Mouse (Mus musculus) 3134 (cell line): Measurements from ENCODE around the gene Sypl2.
"Not testable (repeated sequence)": the region's sequence is repeated elsewhere in the genome, so short reads cannot be mapped to it uniquely, and the experiment has no call there.

Experiments
- DNase-seq: peaks from one replicate; pipeline ENCODE4 v3.0.0-alpha.2; 2011; ENCODE audit warnings: low spot score; ENCODE audit not compliant: insufficient read length; ENCODE audit errors: extremely low read depth

Gene Sypl2

DNA sequence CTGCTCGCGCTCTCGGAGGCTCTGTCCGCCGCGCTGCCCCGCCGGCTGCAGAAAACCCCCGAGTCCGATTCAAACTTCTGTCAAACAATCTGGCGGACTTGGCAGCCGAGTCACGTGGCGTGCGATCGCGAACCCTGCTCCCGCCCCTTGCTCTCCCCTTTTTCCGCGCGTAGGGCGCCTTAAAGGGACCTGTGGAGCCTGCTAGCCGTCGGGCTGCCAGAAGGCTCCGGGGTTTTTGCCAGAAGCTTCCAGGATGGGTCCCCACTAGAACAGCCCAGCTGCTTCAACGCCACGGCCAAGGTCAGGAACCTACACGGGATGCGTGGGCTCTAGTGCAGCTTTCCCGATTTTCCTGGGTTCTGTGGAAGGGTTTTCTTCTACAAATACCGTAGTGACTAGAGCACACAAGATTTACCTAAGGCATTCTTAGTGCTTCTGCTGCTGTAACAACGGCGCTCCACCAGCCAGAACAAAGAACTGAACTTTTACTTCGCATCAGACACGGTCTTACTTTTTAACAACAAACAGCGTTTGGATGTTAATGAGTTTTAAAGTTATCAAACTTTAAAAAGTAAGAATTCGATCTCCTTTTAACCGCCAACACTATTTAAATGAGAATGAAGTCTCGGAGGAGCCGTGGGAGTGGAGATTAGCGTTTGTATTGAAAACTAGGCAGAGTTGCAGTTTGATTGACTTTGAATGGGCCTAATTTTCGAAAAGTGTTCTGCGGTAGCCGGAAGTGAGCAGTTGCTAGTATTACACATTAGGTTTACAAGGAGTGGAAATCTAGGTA is at the start of gene Sypl2:
Sypl2 (minus strand) TSS at position 91 of the 793 bp plus-strand sequence.
- DNase-seq = no peak

DNA sequence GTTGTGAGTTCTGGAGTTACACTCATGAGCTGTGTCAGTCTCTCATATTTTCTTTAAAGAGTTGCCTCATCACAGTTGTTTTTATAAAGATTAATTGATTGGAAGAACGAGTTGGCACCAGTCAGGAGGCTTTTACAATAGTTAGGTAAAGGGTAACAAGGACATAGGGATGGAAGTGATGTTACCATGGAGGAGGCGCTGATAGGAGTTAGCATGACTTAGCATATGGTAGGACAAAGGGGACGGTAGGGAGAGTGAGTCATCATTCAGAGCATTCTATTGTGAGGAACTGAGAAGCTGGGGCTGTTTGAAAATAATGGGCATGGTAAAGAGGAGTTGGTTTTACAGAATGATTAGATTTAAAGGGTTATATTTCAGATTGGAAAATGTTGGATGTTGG is 32.9 kb upstream of the Sypl2 start:
- DNase-seq = no peak

- no peak for DNase-seq
These were observed 31.5 kb upstream of the Sypl2 start for GRCm38 (mm10) chr3:108257831-108258500.

DNA sequence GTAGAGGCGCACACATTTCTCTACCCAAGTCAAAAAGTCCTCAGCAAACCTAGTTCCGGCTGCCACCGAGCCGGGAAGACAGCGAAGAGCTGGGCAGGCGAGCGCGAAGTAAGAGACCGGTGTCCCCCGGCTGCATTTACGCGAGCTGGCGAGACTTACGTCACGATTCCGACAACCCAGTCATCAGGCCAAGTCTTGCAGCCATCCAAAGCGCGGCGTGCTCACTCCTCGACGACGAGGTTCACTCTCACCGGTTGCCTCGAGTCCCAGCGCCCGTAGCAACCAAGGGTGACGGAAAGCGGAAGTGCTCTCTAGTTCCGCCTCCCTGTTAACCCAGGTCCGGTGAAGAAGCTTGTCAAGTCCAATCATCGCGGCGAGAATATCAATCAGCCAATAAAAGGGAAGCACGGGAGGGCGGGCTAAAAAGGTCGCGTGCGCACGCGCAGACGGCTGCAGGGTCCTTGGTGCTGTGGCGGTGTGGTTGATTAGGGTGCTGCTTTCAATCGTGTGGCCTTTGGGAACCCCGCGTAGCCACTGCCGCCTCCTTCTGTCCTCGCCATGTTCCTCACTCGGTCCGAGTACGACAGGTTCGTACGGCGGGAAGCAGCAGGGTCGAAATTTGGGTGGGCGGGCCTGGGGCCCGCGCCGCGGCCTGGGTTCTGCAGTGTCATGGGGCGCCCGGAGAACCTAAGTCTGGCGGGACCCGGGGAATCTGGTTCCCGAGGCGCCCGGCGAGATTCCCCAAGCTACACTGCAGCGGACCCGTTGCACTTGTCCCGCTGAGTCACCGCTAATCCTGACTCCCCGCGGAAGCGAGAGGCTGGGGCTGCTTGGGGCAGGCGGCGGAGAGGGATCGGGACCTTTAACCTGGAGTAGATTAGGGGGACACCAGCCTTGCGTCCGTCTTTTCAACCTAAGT is 30.5 kb upstream of the Sypl2 start, which contains the start of gene Psma5:
Psma5 (plus strand) TSS at position 208 of the 919 bp plus-strand sequence.
- peak; percentile 98 for DNase-seq

DNA sequence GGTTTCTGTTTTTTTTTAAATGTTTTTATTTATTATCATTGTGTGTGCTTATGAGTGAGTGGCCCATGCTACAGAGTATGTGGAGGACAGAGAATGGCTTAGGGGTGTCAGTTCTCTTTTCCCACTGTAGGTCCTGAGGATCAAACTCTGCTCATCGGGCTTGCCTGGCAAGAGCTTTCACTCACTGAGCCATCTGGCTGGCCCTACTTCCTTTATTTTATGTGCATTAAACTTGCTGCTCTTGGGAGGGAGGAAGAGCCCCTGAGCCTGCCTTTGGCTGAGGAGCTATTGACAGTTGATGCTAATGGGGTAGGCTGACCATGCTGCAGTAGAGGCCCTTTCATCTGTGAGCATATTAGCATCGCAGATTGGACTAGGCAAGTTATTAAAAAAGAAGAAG is 20.4 kb upstream of the Sypl2 start:
- no peak for DNase-seq

DNA sequence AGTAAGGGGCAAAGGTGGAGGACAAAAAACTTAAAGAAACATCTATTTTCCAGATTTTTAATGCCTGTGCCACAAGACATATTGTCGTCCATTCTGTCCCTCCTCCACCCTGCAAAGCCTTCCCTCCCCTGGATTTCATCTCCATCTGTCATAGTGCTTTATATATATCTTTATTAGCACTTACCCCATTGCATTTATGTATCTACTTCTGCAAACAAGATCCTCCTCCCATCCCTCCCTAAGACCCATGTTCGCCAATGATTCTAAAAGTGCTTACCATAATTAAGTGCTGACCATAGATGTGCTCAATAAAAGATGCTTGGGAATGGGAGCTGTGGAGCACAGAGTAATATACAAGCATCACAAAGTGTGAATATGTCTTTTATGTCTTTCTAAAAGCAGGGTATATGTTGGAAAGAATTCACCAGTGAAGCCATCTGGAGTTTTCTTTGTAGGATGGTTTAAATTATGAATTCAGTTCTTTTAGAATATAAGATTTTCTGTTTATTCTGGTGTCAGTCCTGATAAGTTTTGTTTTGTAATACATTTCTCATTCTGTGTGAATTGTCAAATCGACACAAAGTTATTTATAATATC is 14.9 kb upstream of the Sypl2 start:
- DNase-seq = no peak

DNA sequence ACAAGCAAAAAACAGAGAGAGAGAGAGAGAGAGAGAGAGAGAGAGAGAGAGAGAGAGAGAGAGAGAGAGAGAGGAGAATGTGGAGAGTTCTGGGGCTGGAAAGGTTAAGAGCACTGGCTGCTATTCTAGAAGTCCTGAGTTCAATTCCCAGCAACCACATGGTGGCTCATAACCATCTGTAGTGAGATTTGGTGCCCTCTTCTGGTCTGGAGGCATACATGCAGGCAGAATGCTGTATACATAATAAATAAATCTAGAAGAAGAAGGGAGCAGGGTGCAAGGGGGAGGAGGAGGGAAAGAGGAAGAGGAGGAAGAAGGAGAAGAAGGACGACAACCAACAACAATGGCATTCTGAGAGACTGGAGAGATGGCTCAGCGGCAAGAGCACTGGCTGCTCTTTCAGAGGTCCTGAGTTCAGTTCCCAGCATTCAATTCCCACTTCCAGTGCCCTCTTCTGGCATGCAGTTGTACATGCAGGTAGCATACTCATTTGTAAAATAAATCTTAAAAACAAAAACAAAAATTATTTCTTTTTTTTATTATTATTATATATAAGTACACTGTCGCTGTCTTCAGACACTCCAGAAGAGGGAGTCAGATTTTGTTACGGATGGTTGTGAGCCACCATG is 11.1 kb upstream of the Sypl2 start:
- DNase-seq = not testable (repeated sequence)

DNA sequence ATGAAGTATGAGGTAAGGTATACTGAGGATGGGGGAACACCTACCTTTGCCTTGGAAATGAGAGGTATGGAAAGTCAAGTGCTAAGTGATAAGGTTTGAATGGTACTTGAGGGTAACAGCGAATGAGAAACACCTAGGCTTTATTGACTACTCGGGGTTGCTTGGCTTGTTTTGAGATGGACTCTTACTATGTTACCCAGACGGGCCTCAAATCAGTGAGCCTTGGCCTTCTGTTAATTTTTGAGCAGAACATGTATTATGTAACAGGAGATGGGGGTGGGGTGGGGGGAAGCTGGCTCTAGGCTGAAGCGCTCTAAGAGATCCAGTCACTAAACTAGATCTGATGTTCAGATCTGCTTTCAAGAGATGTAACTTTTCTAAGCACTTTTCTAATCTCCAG is 5.2 kb upstream of the Sypl2 start:
- DNase-seq = no peak

GRCm38 (mm10) chr3:108227521-108227920 is 1.1 kb upstream of the Sypl2 start:
- DNase-seq = no peak

DNA sequence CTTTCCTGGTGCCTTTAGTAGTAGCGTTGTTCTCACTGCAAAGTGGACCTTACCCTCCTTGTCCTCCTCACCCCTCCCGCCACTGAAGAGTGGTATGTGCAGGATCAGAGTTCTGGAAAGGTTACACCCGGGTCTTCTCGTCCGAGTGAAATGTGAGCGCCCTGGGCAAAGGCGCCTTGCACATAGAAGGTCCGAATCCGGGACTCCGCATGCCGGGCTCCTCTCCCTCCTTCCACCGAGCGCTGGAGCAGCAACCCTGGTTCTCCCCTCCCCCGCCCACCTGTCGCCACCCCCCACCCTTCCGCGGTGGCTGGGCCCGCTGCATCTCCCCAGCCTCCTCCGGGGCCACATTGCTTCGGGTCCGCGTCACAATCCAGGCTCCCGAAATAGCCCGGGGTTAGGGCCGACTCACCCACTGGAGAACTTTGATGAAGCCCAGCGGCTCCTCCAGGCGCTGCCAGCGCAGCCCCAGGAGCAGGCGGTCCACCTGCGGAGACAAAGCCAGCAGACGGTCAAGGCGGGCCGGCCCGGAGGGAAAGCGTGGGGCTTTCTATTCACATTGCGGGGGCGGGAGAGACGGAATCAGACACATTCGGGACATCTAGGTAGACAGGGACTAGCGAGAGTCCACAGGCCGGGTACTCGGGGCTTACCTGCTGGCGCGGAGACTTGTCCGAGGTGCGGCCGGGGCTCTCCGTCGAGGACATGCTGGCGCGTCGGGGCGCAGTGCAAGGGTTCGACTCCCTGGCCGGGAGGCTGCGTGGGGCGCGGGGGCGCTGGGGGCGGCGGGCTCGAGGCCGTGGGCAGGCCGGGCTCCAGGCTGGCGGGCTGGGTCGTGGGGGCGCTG is 514 bp downstream of the Sypl2 start:
- DNase-seq = no peak

DNA sequence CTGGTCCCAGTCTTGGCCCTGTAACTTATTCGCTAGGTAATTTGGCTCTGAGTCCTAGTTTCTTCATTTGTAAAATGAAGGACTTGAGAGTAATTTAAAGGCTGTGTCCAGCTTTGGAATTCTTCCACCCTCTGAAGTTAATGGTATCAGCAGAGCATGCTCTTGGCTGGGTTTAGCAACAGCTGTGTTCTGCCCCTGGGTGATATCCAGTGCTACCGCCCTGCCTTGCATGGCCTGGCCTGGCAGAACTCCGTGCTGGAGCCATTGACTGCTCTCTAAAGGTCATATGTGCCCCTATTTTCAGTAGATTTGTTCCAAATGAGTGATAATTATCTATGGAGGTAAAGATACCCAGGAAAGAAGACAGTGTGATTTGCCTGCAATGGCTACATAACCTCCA is 5.8 kb downstream of the Sypl2 start:
- DNase-seq = no peak

- no peak for DNase-seq
These were observed 11.7 kb downstream of the Sypl2 start for GRCm38 (mm10) chr3:108214734-108215133.

GRCm38 (mm10) chr3:108212406-108212805 is 14.0 kb downstream of the Sypl2 start:
- DNase-seq = no peak

DNA sequence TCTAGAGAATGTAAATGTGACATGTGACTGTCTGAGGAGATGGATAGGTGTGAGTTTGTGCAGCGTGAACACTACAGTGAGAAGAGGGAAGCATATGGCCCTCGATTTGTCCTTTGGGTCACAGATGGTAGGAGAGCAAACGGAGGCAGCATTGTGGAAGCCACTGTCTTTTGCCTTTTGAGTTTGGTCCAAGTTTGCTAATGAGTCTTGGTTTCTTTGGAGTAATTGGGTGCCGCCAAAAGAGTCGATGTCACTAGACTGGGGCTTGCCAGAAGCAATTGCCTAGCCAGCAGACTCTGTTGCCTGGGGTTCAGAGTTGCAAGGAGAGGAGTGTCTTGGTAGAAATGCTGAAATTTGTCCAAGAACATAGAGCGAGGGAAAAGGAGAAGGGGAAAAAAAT is 14.6 kb downstream of the Sypl2 start:
- DNase-seq = no peak

DNA sequence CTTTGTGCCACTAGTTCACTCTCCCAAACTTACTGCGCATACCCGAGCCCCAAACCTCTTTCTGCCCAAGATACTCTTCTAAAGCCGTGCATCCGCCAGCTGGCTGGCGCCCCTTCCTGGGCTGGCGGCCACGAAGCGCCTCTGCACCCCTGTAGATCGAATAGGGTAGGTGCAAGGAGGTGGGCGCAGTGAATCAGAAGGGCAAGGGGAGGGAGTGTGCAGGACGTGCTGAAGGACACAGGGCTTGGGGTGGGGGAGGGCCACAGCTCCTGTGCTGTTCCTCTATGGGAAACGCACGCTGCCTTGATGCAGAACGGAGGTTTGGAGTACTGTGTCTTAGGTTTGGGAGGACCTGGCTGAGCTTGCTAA is 15.7 kb downstream of the Sypl2 start, which contains the start of gene Atxn7l2:
Atxn7l2 (minus strand) TSS at position 164 of the 369 bp plus-strand sequence.
- no peak for DNase-seq

DNA sequence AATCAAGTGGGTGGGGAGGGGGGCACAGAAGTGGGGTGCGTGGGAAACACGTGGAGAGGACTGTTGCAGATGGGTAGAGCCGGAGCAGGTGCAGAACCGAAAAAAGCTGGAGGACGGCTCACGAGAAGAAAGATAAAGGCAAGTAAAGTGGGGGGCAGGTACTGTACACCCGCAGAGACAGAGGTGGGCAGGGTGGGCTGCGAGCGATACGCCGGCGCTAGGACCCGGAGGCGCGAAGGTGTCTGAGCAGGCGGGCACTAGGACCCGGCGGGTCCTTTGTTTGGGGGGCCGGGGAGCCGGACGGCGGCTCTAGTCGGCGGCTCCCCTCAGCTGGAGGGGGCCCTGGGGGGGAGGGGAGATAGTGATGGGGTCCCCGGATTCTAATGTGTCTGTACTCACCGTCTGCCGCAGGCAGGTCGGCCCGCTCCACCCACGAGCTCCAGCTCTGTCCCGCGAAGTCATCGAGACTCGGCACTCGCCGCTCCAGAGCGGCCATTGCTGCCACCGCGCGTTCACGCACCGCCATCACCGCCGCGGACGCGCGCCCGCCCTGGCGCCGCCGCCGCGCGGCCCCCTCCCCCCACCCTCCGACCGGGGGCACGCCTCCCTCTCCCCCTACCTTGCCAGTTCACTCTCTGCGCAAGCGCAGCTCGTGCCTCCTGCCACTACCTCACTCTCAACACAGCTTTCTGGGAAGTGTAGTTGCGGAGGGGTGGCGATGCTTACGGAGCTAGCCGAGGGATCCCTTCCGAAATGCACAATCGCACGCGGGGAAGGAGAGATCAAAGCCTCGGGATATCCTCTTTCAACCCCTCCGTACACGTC is 16.3 kb downstream of the Sypl2 start:
- DNase-seq = peak; percentile 94

GRCm38 (mm10) chr3:108209536-108209935 is 16.9 kb downstream of the Sypl2 start:
- DNase-seq = no peak

- no peak for DNase-seq
These were observed 17.4 kb downstream of the Sypl2 start for GRCm38 (mm10) chr3:108209001-108209400.
